23 mouse cellular contexts compared by ENCODE assay signal in genomic region chr8:120150028-120150427, GRCm38 (mm10). TPM values are rescaled to one million over a fixed set of nuclear protein-coding genes. Genes with fewer than 3 reads are reported as not detected.
DNase-seq lines count a peak whose midpoint lies in the region; ATAC-seq and TF ChIP-seq lines count a peak whose summit lies in the region.
"Had no signal": no experiment of that assay in that cellular context is flagged by ENCODE, and none has a peak within 500 bp of the region (broad histone marks: within the 10 kb centered on the region; RNA-seq: fewer than 3 reads in every experiment).

No protein-coding gene starts in this region.

- peak; percentile 1 for DNase-seq in hindbrain, postnatal 0 days (ENCODE audit: low spot score)
- no peak for DNase-seq in hindbrain, embryonic 14.5 days (ENCODE audit: low spot score)
- DNase-seq in 3T3-L1 (ENCODE audit: low read depth, low spot score): peak; percentile 31
- DNase-seq in G1E (ENCODE audit: low spot score): no peak
- no peak for DNase-seq in adrenal gland, postnatal 36 days
- DNase-seq in urinary bladder, postnatal 10 days (ENCODE audit: low spot score): no peak
- DNase-seq: adrenal gland, adult 8-10 months; cerebellum, adult 11 months; cerebellum, adult 8-10 months; gastrocnemius, adult 2 months; gastrocnemius, postnatal 25 days; heart, adult 11 months; heart, postnatal 36 days had no signal

- no peaks in the 10 kb centered on the region for H3K9me3 ChIP-seq in hindbrain, postnatal 0 days (ENCODE audit: low read length)
- H3K9me3 ChIP-seq in hindbrain, embryonic 14.5 days (ENCODE audit: control insufficient read depth, low read length): no peaks in the 10 kb centered on the region
- H3K9me3 ChIP-seq in G1E (replicated peaks): no peaks in the 10 kb centered on the region
- H3K9me3 ChIP-seq: embryonic facial prominence, embryonic 15.5 days; forebrain, embryonic 10.5 days; heart, embryonic 13.5 days had no signal

- no peak overlapping the region for H3ac ChIP-seq in myocyte (ENCODE audit: control insufficient read depth, insufficient read length)

- no peak overlapping the region for H3K4me2 ChIP-seq in hindbrain, postnatal 0 days (ENCODE audit: low read depth, low read length)
- no peak overlapping the region for H3K4me2 ChIP-seq in hindbrain, embryonic 14.5 days (replicated peaks)
- peak overlapping the region; percentile 22 for H3K4me2 ChIP-seq in myocyte (ENCODE audit: low read depth)
- H3K4me2 ChIP-seq: embryonic facial prominence, embryonic 15.5 days; heart, embryonic 13.5 days had no signal

- no peak overlapping the region for H3K4me3 ChIP-seq in hindbrain, postnatal 0 days (ENCODE audit: low read length)
- no peak overlapping the region for H3K4me3 ChIP-seq in hindbrain, embryonic 14.5 days (replicated peaks; ENCODE audit: low read length)
- H3K4me3 ChIP-seq in G1E (ENCODE audit: low read depth, low read length) (peak overlapping the region; percentile 4; the same call in 1 of the 2 replicates), myocyte (no peak overlapping the region)
- H3K4me3 ChIP-seq: embryonic facial prominence, embryonic 15.5 days; erythroblast, embryonic 14.5 days; forebrain, embryonic 10.5 days; gastrocnemius, adult 2 months; heart, embryonic 13.5 days had no signal

- ATAC-seq in hindbrain, postnatal 0 days: no peak
- no peak for ATAC-seq in hindbrain, embryonic 14.5 days (ENCODE audit: low FRiP score)
- ATAC-seq in G1E (ENCODE audit: extremely low read depth, insufficient number of reproducible peaks, low FRiP score, poor library complexity, severe bottlenecking): no peak
- ATAC-seq: forebrain, embryonic 14.5 days; hindbrain, embryonic 16.5 days had no signal

- 0 out of 2 replicates have a peak, but pooled peaks cover 3% of the 10 kb centered on the region for H3K36me3 ChIP-seq in hindbrain, postnatal 0 days (ENCODE audit: insufficient read depth, low read length)
- H3K36me3 ChIP-seq in hindbrain, embryonic 14.5 days (replicated peaks; ENCODE audit: control insufficient read depth, insufficient read depth): peaks cover 36% of the 10 kb centered on the region
- H3K36me3 ChIP-seq in G1E (replicated peaks) (no peaks in the 10 kb centered on the region), myocyte (ENCODE audit: control insufficient read depth, insufficient read depth) (no peaks in the 10 kb centered on the region)
- H3K36me3 ChIP-seq: embryonic facial prominence, embryonic 15.5 days; forebrain, embryonic 10.5 days had no signal

- TF ChIP-seq POLR2A in myocyte (IDR thresholded peaks at IDR 0.05; ENCODE audit: insufficient read length, low read depth): no peak

- H3K9ac ChIP-seq in hindbrain, postnatal 0 days (replicated peaks; ENCODE audit: low read length): no peak overlapping the region
- H3K9ac ChIP-seq in hindbrain, embryonic 14.5 days: no peak overlapping the region
- H3K9ac ChIP-seq: embryonic facial prominence, embryonic 15.5 days; heart, embryonic 13.5 days had no signal

- no peaks in the 10 kb centered on the region for H3K27me3 ChIP-seq in hindbrain, postnatal 0 days (ENCODE audit: insufficient read depth, low read length)
- H3K27me3 ChIP-seq in hindbrain, embryonic 14.5 days (ENCODE audit: control insufficient read depth, insufficient read depth, low read length): no peaks in the 10 kb centered on the region
- H3K27me3 ChIP-seq in G1E (ENCODE audit: insufficient read depth, low read length): peaks cover 17% of the 10 kb centered on the region
- H3K27me3 ChIP-seq in myocyte (ENCODE audit: control insufficient read depth, insufficient read depth, insufficient read length): no peaks in the 10 kb centered on the region
- H3K27me3 ChIP-seq: embryonic facial prominence, embryonic 15.5 days had no signal

- no peaks in the 10 kb centered on the region for H3K79me2 ChIP-seq in myocyte (ENCODE audit: control insufficient read depth, insufficient read depth)

- no peak for TF ChIP-seq CTCF in hindbrain, postnatal 0 days (IDR thresholded peaks at IDR 0.05; ENCODE audit: low read depth)
- TF ChIP-seq CTCF in G1E (IDR thresholded peaks at IDR 0.05; ENCODE audit: low read depth, low read length): no peak

- peaks cover 8% of the 10 kb centered on the region; the same call in 1 of the 2 replicates for H3K4me1 ChIP-seq in hindbrain, postnatal 0 days (ENCODE audit: insufficient read depth, low read length)
- H3K4me1 ChIP-seq in hindbrain, embryonic 14.5 days (replicated peaks; ENCODE audit: control insufficient read depth, insufficient read depth, low read length): peaks cover 3% of the 10 kb centered on the region
- no peaks in the 10 kb centered on the region for H3K4me1 ChIP-seq in G1E (ENCODE audit: insufficient read depth, low read depth, low read length)

- WGBS in hindbrain, postnatal 0 days: 71% methylated on average over 12 of the region's 12 CpGs
- WGBS in hindbrain, embryonic 14.5 days: 70% methylated on average over 12 of the region's 12 CpGs

- H3K27ac ChIP-seq in hindbrain, postnatal 0 days: no peak overlapping the region
- H3K27ac ChIP-seq in hindbrain, embryonic 14.5 days: no peak overlapping the region
- H3K27ac ChIP-seq: embryonic facial prominence, embryonic 15.5 days; forebrain, embryonic 10.5 days; gastrocnemius, adult 2 months; heart, embryonic 13.5 days had no signal

TF ChIP-seq in myocyte, 11 proteins besides CTCF, POLR2A, EP300 and RAD21:
- TF ChIP-seq TCF3 (IDR thresholded peaks at IDR 0.05; ENCODE audit: insufficient read length, low read depth): peak; percentile 95
- TF ChIP-seq MYOG (IDR thresholded peaks at IDR 0.05; ENCODE audit: control insufficient read depth in 1 of 3, insufficient read depth in 1 of 3, insufficient read length in 2 of 3, low read depth in 2 of 3): peak in 2 of 3 experiments; percentile 91 to 92
- peak; percentile 69 for TF ChIP-seq TCF12 (IDR thresholded peaks at IDR 0.05; ENCODE audit: insufficient read depth, poor library complexity, severe bottlenecking)
- no peak for TF ChIP-seq USF1 (IDR thresholded peaks at IDR 0.05; ENCODE audit: low read depth)
- TF ChIP-seq E2F4 (IDR thresholded peaks at IDR 0.05; ENCODE audit: insufficient read depth): no peak
- TF ChIP-seq MAX (IDR thresholded peaks at IDR 0.05; ENCODE audit: low read depth): no peak
- TF ChIP-seq MYOD1 (IDR thresholded peaks at IDR 0.05; ENCODE audit: control insufficient read depth in 1 of 3, insufficient read length in 2 of 3, low read depth in 2 of 3): peak in 2 of 3 experiments; percentile 99
TF ChIP-seq in myocyte: peak in this region for 4.

RNA-seq across cellular contexts. Expression of gene Fam92b, which starts 27.2 kb away (rescaled TPM):
- total RNA-seq in hindbrain, postnatal 0 days (2014; rRNA removed): 1.2 and 3.3 TPM in 2 replicates
- polyA plus RNA-seq in hindbrain, postnatal 0 days (2015; fragmentation: Nextera tagmentation; extraction: Ambion mirVana): 1.6 and 2.0 TPM in 2 replicates
- 1.6 and 3.3 TPM in 2 replicates for polyA plus RNA-seq in hindbrain, embryonic 14.5 days (2014; fragmentation: Nextera tagmentation; extraction: Ambion mirVana)
- total RNA-seq in G1E (2014; fragmentation: Nextera tagmentation) (not detected in 2 replicates), G1E (2017) (not detected in 2 replicates)
- polyA plus RNA-seq in G1E (2012) (not detected in 2 replicates), myocyte (2012; fragmentation: generic; extraction: Trizol) (not detected)
- 1 to 10 TPM in 1 of 2 experiments, under 1 TPM in 1; 0.53 to 1.2 TPM for total RNA-seq in adrenal gland, postnatal 36 days (2021)
- total RNA-seq: CH12.LX; common myeloid progenitor, adult 5-6 weeks; gastrocnemius, adult 2 months; gastrocnemius, postnatal 25 days; heart, postnatal 36 days had no signal
- polyA plus RNA-seq: erythroblast, embryonic 14.5 days; heart, embryonic 13.5 days; heart, postnatal 0 days had no signal

RNA-seq across cellular contexts. Expression of gene 6430548M08Rik, which starts 36.1 kb away (rescaled TPM):
- total RNA-seq in hindbrain, postnatal 0 days (2014; rRNA removed): 66.1 and 75.6 TPM in 2 replicates
- 33.9 and 35.6 TPM in 2 replicates for polyA plus RNA-seq in hindbrain, postnatal 0 days (2015; fragmentation: Nextera tagmentation; extraction: Ambion mirVana)
- 40.1 and 42.3 TPM in 2 replicates for polyA plus RNA-seq in hindbrain, embryonic 14.5 days (2014; fragmentation: Nextera tagmentation; extraction: Ambion mirVana)
- total RNA-seq in G1E (2014; fragmentation: Nextera tagmentation) (not detected in 2 replicates), G1E (2017) (2.3 and 4.4 TPM in 2 replicates)
- polyA plus RNA-seq in G1E (2012) (0.05 and 0.07 TPM in 2 replicates), myocyte (2012; fragmentation: generic; extraction: Trizol) (9.4 TPM)
- total RNA-seq in adrenal gland, postnatal 36 days (2021): 100 to 1,000 TPM in 1 of 2 experiments, 10 to 100 TPM in 1; 77.7 to 152 TPM

RNA-seq across cellular contexts. Expression of gene Zdhhc7, which starts 48.7 kb away (rescaled TPM):
- total RNA-seq in hindbrain, postnatal 0 days (2014; rRNA removed): 37.7 and 46.2 TPM in 2 replicates
- polyA plus RNA-seq in hindbrain, postnatal 0 days (2015; fragmentation: Nextera tagmentation; extraction: Ambion mirVana): 25.3 and 26.6 TPM in 2 replicates
- polyA plus RNA-seq in hindbrain, embryonic 14.5 days (2014; fragmentation: Nextera tagmentation; extraction: Ambion mirVana): 25.5 and 26.4 TPM in 2 replicates
- total RNA-seq in G1E (2014; fragmentation: Nextera tagmentation): 11.0 and 18.3 TPM in 2 replicates
- 23.3 and 25.2 TPM in 2 replicates for total RNA-seq in G1E (2017)
- 23.7 and 24.9 TPM in 2 replicates for polyA plus RNA-seq in G1E (2012)
- polyA plus RNA-seq in myocyte (2012; fragmentation: generic; extraction: Trizol): 31.7 TPM
- 10 to 100 TPM; 40.3 to 55.6 TPM for total RNA-seq in adrenal gland, postnatal 36 days (2021)

Comparison
In these comparisons a context has a peak if more than half of its experiments do, and no peak if none do; other contexts are left out.
1. DNase-seq: peak in hindbrain, postnatal 0 days (single experiment) and 3T3-L1 (single experiment); none in hindbrain, embryonic 14.5 days (single experiment), G1E (single experiment), adrenal gland, postnatal 36 days (0 of 2) and urinary bladder, postnatal 10 days (single experiment).